Mouse (Mus musculus) thymus, postnatal 36 days (tissue): ENCODE results near the gene Cdc14a.

Experiments used
- DNase-seq, 2 experiments: peaks; one replicate each; pipeline ENCODE4 v3.0.0; 2022; ENCODE audit warnings: mixed read lengths in 2 of 2

Gene Cdc14a

GRCm38 (mm10) chr3:116423353-116424159 lies at the start of gene Cdc14a:
Gene Cdc14a, minus strand, starts transcription at chr3:116424032.
- DNase-seq = peak; percentile 79 to 81

- DNase-seq = peak in 1 of 2 experiments; percentile 19
Measured at GRCm38 (mm10) chr3:116465709-116466108, 41.9 kb upstream of the Cdc14a start.

GRCm38 (mm10) chr3:116464318-116464717 lies 40.5 kb upstream of the Cdc14a start:
- DNase-seq = no peak

DNA sequence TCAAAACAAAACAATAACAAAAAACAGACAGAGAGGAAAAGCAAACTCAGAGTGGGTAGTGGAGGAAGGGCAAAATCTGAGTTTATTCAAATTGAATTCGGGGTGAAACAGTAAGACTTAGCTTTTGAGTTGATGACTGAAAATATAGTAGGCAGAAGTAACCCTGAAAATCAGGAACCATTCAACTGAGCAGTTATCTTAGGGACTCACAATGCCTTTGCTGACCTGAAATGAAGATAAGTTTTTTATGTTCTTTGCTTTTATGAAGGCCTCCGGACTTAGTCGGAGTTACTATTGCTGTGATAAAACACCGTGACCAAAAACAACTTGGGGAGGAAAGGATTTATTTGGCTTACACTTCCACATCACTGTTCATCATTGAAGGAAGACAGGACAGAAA lies 37.2 kb upstream of the Cdc14a start:
- DNase-seq = no peak

GRCm38 (mm10) chr3:116454529-116454928 lies 30.7 kb upstream of the Cdc14a start:
- no peak for DNase-seq

GRCm38 (mm10) chr3:116450741-116451140 lies 26.9 kb upstream of the Cdc14a start:
- DNase-seq = no peak

- DNase-seq = no peak
Measured at GRCm38 (mm10) chr3:116444327-116444726, 20.5 kb upstream of the Cdc14a start.

GRCm38 (mm10) chr3:116442788-116443187 lies 19.0 kb upstream of the Cdc14a start:
- no peak for DNase-seq

DNA sequence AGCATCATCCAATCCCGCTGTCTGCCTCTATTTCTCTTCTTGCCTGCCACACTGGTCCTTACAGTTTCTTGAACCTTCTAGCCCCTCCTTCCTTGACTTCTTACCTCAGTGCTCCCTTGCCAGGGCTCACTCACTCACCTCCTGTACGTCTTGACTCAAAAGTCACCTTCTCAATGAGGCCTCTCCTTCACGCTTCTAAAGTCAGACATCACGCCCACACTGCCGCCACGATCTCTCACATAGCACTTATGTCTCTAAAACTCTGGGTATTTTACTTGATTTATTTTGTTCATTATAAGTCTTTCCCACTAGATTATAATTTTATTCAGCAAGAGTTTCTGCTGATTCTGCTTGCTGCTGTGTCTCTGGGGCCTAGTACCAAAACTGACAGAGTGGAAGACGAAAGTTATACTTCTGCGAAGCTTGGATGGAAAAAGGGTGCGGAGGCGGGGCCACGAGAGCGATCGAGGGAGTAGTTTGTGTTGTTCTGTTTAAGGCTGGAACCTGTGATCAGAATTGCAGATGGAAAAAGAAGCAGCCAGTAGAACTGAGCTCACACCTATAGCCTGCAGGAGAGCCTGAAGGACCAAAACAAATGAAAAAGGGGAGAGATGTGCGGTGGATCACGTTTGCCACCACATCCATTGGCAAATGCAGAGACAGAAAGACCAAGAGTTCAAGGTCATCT lies 17.8 kb upstream of the Cdc14a start:
- no peak for DNase-seq

DNA sequence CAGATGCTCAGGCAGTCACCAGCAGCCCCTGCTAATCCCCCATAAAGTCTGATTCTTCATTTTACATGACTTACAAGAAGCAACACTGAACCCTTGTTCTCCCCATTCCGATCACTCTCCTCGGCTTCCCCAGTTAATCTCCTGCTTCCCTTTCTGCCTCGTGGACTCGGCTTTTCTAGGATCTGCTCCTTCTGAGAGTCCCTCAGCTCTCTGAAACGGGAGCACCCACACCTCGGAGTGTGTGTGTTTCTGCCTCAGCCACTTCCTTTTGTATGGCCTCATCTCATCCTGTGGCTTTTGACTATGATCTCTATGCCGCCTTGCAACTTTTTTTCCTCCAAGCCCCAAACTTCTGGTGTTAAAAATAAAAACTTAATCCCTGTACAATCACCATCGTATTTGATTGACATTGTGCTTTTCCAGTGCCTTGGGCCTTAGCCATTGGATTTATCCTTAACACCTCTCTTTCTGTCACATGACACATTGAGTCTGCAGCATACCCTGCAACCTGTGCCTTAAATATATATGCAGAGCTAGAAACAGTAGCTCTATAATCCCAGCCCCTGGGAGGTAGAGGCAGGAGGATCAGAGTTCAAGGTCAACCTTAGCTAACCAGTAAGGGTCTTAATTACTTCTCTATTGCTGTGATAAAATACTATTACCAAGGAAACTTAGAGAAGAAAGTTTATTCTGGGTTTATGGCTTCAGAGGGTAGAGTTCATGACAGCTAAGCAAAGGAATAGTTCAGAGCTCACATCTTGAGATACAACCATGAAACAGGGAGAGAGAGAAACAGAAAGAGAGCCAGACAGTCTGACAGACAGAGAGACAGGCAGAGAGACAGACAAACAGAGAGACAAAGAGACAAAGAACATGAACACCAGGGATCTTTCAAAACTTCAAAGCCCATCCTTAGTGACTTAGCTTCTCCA lies 16.5 kb upstream of the Cdc14a start:
- peak; percentile 43 to 49 for DNase-seq

DNA sequence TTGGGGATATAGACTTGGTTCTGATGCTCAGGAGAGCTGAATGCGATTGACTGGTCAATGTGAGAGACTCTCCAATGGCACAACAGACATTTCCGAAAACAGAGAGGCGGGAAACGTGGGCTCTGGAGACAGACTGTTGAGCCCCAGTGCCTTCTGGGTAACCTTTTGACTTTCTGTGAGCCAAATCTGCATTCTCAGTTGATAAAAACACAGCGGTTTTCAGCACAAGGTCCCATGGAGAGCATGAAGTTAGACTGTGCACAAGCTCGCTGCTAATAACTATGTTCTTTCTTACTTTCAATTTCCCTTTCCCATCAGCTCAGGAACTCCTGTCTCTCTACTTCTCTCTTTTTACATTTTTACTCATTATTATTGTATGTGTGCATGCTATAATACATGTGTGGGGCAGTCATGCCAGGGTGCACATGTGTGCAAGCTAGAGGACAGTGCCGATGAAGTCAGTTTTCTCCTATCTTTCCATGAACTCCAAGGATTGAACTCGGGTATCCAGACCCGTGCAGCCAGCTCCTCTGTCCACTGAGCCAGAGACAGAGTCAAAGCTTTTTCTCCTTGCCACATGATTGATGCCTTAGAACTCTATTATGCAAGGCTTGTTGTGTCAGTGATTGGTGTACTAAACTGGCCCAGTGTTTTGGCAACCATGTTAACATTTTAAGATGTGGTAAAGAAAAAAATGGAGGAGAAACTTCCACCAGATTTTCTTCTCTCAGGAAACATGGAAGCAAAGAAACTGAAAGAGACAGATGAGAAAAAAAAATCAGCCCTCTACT lies 13.2 kb upstream of the Cdc14a start:
- DNase-seq = no peak

DNA sequence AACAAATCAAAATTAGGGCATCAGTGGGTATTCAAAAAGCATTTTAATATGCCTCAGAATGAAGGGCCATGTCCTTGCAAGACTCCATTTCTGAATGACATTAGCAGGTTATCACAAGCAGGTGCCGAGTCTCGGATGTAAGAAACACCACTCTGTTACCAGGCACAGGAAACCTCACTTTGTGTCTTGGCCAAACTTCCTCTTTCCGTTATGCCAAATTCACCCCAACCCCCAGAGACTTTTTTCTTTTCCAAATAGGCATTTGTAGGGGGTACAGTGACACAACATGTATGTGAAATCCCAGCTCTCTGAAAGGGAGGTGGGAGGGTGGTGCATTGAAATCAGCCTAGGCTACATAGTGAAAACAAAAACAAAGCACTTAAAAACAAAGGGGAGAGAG lies 12.3 kb upstream of the Cdc14a start:
- no peak for DNase-seq

DNA sequence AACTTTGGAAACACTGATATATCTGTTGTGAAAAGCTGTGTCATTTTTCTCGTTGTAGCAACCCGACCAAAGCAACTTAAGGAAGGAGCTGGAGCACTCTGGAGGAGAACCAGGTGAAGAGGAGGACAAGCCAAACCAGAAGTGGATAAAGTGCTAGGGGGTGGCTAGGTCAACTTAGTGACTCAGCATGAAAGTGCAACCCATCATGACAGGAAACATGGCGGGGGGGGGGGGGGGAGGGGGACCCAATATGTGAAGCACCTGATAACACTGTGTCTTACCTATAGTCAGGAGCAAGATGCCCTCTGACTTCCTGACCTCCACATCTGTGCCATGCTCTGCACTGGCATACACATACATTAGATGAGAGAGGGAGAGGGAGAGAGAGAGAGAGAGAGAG lies 10.9 kb upstream of the Cdc14a start:
- DNase-seq = no peak

GRCm38 (mm10) chr3:116425901-116426300 lies 2.1 kb upstream of the Cdc14a start:
- no peak for DNase-seq

DNA sequence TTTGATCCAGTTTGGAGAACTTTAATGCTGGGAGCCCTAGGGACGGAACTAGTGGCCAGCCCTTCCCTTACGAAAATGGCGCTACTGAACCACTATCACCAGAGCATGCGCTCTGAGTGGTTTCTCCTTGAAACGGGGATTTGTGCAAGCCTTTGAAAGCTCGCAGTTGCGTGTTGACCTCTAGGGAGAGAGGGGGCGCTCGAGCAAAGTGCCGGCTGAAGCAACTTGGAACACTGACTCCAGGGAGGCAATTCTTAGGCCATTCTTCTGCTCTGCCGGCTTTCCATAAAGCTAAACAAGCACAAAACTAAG lies 1.1 kb upstream of the Cdc14a start:
- peak; percentile 79 to 83 for DNase-seq

GRCm38 (mm10) chr3:116424160-116424972 lies 534 bp upstream of the Cdc14a start:
- DNase-seq = no peak

DNA sequence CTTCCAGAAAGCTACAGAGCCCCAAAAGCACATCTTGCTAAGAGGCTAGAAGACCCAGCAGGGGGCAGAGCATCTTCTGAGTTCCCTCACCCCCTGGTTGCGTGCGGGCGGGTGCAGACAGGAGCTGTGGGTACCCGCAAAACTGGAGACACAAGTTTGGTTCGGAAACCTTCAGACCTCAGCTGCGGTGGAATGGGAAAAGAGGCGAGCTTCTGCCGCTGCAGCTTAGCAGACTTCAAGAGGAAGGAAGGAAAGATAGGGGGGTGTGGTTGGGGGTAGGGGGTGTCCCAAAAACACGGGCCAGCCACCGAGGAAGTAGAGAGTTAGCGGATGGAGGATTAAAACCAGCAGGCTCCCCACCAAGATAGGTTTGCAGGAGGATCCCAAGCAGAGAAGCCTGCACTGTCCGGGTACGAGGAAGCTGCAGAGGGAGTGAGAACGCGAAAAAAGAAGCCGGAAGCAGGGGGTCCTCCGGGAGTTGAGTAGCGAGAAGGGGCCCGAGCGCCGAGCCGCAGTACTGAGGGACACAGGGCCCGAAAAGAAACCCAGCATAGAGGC lies 958 bp downstream of the Cdc14a start:
- peak; percentile 77 to 81 for DNase-seq

- no peak for DNase-seq
Measured at GRCm38 (mm10) chr3:116422074-116422473, 1.8 kb downstream of the Cdc14a start.

- no peak for DNase-seq
Measured at GRCm38 (mm10) chr3:116421121-116421520, 2.7 kb downstream of the Cdc14a start.

DNA sequence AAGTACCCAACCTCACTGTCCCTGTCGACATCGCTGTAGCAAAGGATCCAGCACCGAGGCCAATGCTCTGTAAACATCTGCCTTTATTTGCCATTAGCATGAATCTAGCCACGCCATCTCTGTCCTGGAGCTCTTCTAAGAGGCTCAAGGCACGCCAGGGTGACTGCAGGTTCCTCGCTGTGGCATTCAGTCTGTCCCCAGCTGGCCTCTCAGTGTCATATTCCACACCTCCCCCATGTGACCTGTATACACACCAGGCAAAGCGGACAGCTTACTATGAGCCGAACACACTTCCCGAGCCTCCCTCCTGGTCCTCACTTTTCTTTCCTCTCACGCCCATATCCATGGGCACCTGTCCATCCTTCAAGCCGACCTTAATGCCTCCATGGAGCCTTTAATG lies 4.0 kb downstream of the Cdc14a start:
- DNase-seq = no peak

DNA sequence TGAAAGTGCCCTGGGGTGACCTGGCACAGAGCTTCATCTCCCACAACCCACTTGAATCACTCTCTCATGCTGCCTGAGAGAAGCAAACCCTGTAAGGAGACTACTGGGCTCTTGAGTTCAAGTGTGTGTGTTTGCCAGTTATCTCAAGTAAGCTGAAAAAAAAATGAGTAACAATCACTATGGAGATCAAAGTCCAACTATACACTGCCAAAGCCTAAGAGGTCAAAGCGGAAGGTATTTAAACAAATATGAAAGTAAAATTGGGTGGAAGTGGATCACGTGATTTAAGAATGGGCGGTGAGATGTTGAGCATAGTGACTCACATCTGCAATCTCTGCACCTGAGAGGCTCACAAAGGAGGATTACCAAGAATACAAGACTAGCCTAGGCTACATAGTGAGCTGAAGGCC lies 9.4 kb downstream of the Cdc14a start:
- no peak for DNase-seq
